Mouse (Mus musculus) liver, embryonic 14.5 days (tissue): ENCODE results near the gene Rin1.

ENCODE experiments used
- CTCF ChIP-seq: IDR thresholded peaks from 2 replicates; pipeline ENCODE4 v1.5.1; 2016; ENCODE audit warnings: antibody characterized with exemption, low read depth, control low read depth
- EP300 ChIP-seq: IDR thresholded peaks from 2 replicates; pipeline ENCODE4 v1.6.1; 2016; ENCODE audit warnings: antibody characterized with exemption, low read depth

DNA sequence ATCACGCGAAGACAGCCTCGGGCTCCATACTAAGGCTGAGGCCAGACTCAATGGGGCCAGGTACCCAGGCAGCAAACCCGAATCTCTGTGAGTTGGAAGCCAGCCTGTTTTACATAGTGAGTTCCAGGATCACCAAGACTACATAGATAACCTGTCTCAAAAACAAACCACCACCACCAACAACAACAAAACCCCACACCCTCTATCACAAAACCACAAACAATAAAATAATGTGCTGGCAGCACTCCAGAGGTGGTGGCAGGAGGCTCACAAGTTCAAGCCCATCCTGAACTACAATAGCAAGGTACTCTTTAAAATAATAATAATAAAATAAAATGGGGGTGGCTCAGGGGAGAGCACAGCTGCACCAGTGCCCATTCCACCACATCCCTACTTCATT is 13.7 kb upstream of the Rin1 start:
- TF ChIP-seq EP300, result no peak
- TF ChIP-seq CTCF, result no peak
